Mouse (Mus musculus): ENCODE results near the gene Aspdh.

- no peak for TF ChIP-seq CTCF (IDR thresholded peaks at IDR 0.05; ENCODE audit: borderline replicate concordance, extremely low read depth, insufficient read depth, insufficient read length)
- no peak for TF ChIP-seq POLR2A (IDR thresholded peaks at IDR 0.05; ENCODE audit: borderline replicate concordance, extremely low read depth, insufficient read depth, insufficient read length, poor library complexity, severe bottlenecking)
These were observed 680 bp upstream of the Aspdh start for GRCm38 (mm10) chr7:44464511-44464910.

Data from brain, embryonic 14.5 days (tissue).